Mouse (Mus musculus): ENCODE measurements around the gene Ppp1r12b.

The Ppp1r12b gene

DNA sequence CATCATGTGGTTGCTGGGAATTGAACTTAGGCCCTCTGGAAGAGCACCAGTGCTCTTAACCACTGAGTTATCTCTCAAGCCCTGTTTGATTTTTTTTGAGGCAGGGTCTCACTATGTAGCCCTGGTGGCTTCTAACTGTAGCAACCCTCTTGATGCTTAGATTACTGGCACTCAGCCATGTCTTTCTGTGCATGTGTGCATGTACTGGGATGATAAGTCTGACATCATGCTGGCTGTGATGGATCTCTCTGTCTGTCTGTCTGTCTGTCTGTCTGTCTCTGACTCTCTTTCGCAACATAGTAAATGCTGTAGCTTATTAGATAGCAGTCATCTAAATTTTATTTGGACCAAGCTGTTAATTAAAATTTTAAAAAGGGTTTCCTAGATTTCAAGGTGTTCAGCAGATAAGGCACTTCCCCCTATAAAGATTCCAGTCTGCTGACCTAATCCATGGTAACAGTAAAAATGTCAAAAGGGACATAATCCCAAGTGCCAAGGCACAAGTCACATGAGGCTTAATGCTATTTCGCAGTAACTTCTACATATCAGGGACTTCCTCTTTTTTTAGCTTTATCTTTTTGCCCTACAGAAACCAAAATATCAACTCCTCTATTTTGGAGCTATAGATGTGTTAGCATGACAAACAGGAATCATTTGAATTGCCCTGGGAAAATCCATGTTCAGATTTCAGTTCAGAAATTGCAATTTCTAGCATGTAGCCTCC, 164.9 kb downstream of the Ppp1r12b start:
- DNase-seq, result no peak

DNA sequence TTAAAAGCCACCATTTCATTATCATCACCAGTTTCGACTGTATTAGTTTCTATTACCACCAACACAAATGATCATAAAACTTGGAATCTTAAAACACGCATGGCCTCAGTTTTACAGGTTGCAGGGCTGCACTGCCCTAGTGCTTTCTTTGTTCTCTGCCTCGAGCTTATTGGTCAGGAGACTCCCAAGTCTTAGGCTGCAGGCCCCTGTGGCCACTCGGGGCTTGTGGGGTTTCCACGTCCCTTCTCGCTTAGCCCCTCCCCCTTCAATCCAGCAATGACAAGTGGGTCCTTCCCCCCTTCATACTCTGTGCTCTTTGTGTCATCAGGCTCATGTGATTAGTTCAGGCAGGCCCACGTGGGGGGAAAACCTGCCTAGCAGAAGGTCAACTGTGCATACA, 167.6 kb downstream of the Ppp1r12b start:
- DNase-seq, result no peak

DNA sequence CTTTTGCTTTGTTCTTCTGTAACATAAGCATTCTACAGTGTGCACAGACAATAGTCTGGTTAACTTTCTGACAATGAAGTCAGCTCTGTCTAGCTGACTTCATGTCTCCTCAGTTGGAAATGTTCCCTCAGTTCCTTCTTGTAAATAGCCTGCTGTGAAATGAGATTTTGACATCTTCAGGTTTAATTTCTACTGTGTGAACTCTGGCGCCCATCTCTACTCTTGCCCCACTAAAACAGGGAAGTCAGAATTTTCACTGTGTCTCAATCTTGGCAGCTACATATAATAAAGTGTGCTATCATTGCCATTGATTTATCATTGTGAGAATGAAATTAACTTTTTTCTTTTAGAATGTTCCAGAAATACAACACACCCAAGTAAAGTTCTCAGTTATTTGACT, 170.8 kb downstream of the Ppp1r12b start:
- DNase-seq, result no peak

DNA sequence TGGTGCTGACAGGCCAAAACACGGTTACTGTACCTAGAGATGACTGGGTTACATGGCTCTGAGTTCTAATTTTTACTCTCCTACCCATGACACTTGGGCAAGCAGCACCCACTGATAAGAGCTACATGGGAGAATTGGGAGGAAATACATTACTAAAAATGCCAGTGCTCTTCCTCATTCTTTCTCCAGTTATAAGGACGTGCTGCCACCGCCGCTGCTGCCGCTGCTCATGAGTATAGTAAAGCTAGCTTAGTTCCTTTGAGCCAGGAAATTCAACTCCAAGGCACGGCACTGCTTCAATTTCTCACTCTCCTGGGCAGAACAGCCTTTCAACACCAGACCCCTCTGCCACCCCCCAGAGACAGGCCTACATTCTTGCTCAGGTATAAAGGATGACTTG, 171.3 kb downstream of the Ppp1r12b start:
- DNase-seq, result no peak

DNA sequence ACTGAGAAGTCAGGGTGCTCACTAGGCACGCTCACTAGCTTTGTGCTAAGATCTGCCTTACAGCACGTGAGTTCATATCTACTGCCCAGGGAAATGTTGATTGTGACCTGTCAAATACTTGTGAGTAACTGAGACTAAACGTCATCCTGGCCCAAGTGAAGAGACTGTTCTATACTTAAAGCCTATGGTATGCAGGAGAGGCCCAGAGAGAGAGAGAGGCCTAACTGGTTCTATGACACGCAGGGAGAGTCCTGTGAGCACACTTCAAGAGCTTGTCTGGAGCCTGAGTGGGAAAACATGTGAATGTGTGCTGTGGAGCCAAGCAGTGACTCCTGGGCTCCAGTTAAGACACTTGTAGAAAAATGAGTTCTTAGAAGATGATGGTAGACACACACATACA, 171.8 kb downstream of the Ppp1r12b start:
- no peak for DNase-seq

DNA sequence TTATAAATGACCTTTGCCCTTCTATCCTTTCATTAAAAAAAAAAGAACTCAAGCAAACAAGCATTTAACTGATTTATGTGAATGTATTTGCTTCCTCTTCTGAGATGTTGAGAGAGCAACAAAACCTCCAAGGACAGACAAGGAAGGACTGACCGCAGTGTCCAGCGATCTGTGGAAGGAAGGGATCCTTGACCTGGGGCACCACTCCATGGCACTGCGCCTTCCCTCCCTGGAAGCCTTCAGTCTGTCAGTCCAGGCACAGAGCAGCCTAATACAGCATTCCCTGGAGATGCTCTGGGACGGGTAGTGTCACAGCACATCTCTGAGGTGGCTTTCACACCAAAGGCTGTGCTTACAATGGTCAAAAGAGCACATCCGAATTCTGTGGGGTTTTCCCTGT, 172.9 kb downstream of the Ppp1r12b start:
- DNase-seq, result no peak

DNA sequence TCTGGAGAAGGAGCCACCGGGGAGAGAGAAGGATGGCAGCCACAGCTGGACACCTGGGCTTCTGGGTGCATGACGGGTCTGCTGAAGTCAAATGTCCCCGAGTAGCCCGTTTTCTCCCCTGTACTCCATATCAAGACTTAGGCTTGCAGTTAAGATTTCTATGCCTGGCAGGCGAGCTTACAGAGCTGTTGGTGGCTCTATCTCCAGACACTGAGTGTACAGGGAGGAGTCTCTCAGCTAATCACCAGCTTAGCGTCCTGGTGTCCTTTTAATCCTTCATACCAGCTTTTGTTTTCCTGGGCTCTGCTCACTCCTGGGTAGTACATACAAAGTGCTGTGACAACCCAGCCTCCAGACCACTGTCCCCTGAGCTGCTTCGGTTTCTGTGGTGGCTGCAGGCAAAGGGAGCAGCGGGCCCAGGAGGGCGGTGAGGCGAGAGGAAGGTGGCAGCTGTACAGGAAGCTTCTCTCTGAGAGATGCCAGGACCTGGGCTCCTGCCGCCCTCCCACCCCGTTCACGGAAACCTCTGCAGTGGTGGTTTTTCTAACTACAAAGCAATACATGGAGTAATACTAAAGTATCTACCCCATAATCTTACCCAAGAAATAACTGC, 177.7 kb downstream of the Ppp1r12b start:
- peak; percentile 31 to 54 for DNase-seq

DNA sequence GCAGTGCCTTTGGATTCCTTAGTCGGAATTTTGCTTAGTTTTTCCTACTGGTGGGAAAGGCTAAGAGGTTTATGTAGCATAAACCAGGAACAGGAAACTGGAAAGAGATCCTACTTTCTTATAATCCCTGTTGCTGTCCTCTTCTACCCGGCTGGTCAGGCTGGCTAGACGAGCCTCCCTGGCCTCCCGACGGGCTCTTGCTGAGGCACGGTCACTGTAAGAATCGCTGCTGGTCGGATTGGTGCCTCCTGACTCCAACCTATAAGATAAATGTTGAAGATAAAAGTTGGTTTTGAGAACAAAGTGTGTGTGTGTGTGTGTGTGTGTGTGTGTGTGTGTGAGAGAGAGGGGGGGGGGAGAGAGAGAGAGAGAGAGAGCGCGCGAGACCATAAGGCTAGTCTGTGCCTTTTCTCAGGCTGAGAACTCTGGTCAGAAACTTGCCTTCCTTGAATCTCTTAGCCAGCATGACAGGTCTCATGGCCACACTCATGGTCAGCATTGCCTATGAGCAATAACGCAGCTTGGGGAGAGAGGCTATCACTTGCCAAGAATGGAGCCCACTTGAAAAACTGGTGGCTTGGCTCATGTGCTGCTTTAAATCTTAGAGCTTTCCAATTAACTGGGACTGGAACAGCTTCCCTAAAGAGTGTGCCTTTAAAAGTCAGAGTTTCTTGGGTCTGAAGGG, 178.4 kb downstream of the Ppp1r12b start:
- DNase-seq, result no peak

DNA sequence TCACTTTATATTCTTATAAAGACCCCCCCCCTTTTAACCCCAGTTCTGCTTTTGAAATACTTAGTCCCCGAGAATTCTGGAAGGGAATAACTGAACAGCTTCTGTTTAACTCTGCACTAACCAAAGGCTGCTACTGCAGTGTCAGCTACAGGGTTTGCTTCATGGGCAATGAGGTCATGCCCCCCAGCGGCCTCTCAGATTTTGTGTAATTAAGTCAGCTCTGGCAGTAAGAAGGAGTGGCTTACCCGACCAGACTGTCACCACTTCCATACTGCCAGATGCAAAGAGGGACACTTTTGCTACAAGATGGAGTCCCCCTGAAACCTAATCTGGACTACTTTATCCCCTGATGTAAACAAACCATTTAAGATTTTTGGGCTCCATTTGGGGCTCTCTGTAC, 180.1 kb downstream of the Ppp1r12b start:
- DNase-seq, result no peak

DNA sequence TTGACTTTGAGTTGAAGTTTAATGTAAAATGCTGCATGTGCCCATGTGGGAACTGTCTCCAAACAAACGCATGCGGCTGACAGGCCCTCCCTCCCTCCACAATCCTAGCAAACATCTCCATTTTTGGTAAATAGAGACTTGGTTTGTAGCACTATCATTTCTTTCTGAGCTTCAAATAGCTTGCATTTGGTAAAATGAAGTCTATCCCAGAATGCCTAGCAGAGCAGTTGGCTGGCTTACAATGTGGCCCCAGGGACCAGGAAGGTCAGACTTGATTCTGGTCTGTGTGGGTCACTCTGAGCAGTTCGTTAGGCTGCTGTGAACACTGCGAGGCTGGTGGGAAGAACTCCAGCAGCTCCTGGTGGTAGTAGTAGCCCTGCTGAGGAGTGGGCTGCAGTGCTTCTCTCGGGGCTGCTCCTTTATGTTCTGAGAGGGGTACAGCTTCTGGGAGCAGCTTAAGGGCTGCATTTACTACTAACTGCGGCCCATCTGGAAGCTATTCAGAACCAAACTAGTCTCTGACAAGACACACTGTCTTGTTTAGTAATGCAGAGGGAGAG, 180.9 kb downstream of the Ppp1r12b start:
- no peak for DNase-seq

DNA sequence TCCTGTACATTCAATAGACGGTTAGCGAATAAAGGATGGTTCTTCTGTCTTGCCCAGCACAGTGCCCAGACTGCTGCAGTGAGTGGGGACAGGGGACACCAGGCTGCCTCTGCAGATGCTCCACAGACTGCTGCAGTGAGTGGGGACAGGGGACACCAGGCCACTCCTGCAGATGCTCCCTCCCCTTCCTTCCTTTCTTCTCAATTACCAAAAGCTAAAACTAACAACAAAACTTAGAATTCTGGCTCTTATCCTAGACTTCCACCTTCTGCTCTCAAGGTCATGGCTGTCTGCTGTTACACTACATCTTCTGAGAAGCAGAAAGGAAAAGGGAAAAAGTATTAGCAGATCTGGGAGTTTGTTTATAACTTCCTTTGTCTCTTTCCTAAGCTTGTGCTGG, 181.5 kb downstream of the Ppp1r12b start:
- DNase-seq, result no peak

DNA sequence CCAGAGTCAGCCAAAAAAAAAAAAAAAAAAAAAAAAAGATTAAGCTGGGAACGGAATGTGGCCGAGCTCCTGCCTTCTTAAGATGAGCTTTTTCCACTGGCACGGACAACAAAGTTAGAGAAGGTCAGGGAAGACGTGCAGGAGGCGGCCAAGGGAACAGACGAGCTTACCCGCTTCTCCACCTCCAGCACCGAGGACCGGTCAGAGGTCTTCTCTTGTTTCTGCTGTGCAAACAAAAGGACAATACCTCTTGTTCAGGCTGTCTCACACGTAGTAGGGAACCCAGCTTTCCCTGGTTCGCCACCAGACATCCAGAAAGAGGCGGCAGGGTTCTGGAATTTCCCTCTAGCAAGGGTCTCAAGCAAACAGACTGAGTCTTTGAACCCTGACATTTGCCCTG, 182.5 kb downstream of the Ppp1r12b start:
- no peak for DNase-seq

DNA sequence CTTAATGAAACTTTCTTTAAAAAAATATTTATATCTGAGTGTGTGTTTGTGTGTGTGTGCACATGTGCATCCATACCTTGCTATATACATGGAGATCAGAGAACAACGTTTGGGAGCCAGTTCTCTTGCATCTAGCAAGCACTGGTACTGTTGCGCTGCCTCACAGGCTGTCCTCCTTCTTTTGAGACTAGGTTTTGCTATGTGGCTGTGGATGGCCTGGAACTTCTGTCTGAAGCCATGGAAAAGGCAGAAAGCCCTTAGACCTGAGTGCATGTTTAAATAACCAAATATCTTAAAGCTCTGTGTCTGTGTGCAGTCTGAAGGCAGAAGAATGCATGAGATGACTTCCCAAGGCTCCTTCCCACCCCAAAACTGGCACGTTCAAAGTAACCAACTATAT, 182.9 kb downstream of the Ppp1r12b start:
- DNase-seq, result no peak

DNA sequence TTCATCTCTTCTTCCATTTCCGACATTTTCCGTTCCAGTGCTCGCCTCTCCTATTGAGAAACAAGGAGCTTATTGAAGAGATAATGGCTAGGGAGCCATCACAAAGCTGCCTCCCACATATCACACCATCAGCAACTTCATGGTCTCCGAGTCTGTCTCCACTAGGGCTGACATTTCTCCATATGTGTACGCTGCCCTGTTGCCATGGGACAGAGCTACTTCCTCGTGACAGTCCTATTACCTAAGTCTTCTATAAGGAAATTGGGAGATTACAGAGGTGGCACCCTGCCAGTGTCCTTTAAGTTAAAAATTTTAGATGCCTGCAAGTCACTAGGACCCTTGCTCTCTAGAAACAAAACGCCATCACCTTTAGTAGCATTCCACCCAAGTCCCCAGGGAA, 183.7 kb downstream of the Ppp1r12b start:
- DNase-seq, result no peak

DNA sequence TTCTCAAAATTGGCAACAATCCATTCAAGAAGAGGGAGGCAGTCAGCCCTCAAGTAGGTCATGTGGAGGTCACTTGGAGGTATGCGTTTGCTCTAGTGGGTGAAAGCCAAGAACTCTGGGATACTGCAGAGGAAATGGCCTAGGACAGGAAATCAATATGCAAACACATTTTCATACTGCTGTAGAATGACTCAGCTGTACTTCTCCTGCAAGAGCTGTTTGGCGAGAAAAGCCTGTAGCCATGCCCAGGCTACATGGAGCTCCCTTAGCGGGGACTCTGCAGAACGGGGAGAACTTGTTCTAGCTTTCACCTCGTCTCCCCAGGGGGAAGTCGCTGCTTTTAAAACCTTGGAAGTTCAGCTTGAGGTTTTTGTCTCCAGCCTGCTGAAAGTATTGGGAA, 184.4 kb downstream of the Ppp1r12b start:
- DNase-seq, result no peak

DNA sequence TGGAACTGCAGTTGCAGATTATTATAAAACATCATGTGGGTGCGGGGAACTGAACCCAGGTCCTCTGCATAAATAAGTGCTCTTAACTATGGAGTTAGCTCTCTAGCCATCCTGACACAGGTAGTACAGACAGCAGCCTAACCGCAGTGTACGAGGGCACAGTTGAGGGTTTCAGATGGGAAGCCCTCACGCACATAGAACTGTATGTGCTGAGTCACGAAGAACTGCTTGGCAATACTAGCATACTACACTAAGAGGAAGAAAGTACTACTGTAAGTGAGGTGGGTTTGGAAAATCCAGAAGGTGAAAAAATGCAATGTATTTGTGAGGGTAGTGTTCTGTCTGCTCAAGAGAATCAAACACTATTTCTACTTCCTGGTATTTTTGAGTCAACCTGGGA, 185.4 kb downstream of the Ppp1r12b start:
- DNase-seq, result no peak

DNA sequence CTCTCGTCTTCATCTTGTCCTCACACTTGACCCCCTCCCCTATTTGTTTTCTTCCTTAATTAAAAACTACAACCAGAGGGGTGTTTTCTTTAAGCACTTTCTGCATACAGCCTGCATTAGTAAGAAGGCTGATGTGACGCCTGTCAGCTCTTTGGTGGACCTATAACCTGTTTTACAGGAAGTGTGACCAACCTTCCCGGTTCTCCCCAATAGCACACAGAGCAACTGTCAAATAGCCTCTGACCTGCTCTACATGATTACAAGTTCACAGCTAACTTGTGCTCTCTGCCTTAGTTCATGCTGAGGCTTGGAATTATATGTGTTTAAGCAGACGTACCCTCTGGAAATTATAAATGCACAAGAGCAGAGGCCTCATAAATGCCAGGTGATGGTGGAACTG, 189.3 kb downstream of the Ppp1r12b start:
- no peak for DNase-seq

DNA sequence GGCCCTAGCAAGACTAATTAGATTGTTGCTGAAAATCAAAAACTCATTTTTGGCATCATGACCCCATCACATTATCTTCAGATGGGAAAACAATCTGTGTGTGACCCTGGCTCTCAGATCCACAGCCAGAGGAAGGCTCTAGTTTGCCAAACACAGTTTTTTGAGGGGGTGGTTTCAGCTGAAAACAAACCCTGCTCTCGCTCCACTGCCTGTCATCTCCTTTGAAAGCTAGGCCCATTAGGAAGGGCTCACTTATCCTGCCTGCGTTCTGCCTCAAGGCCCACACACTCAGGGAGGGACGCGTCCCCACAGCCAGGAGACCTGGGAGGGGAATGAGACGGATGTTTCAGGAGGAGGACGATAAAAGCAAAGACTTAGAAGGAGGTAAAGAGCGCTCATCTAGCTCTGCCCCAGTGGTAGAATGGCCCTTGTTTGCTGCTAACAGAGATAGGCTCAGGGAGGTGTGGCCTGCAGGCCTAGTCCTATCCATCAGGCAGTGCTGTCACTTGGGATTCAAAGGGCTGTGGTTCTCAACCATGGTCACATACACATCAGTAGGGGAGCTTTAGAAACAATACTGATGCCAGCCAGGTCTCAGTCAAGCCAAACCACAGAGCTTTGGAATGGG, 190.8 kb downstream of the Ppp1r12b start:
- DNase-seq, result no peak

DNA sequence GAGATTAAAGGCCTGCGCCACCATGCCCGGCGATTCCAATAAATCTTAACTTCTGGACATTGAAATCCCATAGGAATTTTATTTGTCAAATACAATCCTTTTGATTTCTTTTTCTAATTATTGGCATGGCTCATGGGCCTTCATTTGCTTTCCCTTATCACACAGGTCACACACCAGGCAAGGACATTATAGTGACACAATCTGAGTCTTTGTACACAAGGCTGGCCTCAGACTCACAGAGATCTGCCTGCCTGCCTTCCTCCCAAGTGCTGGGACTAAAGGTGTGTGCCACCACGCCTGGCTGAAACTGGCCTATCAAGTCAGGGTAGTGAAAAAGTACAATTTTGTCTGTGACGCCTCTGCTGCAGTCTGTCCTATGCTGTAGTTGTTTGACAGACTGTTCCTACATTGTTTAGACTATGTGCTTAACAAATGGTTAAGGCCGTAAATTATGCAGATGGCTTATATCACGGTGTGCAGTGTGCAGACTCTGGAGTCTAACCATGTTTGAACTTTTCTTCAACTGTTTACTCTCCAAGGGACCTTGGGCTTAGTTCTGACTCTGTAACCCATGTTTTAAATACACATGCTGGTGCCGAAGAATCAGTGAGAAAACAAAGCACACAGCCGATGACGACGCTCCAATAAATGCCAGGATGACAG, 191.8 kb downstream of the Ppp1r12b start:
- DNase-seq, result no peak

DNA sequence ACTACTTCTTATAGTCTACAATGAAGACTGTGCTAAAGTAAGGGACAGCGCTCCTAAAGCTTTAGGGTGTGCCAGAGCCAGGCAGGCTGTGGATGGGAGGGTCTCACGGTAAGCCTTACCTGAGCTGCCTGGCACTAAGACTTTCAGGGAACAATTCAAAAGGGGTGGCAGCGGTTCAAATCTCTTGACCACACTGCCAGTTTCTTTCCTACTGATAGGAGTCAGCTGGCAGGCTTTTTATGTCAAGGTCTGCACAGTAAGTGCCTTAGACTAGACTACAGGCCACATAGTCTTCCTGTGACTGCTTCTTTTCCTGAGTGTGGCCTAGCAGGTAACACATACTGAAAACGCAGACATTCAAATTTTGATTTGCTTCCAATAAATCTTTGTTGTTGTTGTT, 192.5 kb downstream of the Ppp1r12b start:
- no peak for DNase-seq

DNA sequence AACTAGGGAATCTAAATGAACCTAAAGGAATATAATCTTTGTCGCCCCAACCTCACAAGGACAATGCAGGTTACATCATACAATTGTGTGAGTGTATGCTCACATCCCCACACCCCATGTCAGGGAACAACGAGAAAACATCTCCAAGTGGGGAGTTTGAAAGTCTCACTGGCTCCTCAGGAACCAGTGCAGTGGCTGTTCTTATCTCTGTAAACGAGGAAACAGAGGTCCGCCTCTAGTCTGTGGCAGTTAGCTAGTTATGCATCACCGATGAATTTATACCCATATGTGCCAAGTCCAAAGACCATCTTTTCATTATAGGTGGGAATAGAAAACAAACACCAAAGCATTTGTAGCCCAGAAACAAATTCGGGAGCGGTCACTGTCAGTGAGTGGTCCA, 194.2 kb downstream of the Ppp1r12b start:
- no peak for DNase-seq

DNA sequence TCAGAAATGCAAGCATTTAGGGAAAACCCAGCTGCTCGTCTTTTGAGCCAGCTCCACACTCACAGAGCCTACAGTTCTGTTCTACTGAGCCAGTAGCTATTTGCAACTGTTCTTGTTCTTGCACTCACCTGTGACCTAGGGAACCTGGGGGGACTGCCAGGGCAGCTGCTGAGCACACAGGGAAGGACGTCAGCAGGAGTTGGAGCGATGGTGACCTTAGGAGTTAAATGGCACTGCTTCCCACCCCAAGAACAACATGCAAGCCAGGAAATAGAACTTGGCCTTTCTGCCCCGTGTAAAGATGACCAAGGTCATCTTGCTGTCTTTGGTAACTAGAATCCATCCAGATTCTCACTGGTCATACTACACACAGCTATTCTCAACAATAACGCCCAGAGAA, 195.1 kb downstream of the Ppp1r12b start:
- DNase-seq, result no peak

DNA sequence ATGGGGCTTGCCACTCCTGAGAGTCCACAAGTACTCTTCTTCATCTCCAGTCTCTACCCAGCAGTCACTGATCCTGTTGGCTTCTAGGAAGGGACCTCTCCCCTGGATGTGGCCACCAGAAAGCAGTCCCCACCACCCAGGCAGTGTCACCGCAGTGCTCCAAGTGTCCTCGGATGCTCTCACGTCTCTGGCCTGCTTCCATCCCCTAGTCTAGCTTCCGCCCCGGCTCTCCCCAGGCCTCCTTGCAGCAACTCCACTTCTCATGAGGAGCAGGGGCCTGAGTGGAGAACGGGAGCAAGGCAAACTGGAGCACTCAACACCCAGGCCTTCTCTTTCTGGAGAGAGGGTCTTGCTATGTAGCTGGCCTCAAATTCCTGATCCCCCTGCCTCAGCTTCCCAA, 196.6 kb downstream of the Ppp1r12b start:
- DNase-seq, result no peak

Data from cerebellum, postnatal 36 days (tissue).